21 mouse cellular contexts compared by ENCODE assay signal in genomic region chr15:87697433-87697996, GRCm38 (mm10).
DNase-seq lines count a peak whose midpoint lies in the region; ATAC-seq and TF ChIP-seq lines count a peak whose summit lies in the region.
"Had no signal": no experiment of that assay in that cellular context is flagged by ENCODE, and none has a peak within 500 bp of the region (broad histone marks: within the 10 kb centered on the region; RNA-seq: fewer than 3 reads in every experiment).

No protein-coding gene starts in this region.

- TF ChIP-seq POLR2A in cerebellum, adult 2 months (IDR thresholded peaks at IDR 0.05; ENCODE audit: borderline replicate concordance, insufficient read depth, low read length) = no peak

- H3K4me2 ChIP-seq in midbrain, embryonic 14.5 days (ENCODE audit: low read length) = no peak overlapping the region
- no peak overlapping the region for H3K4me2 ChIP-seq in hindbrain, embryonic 14.5 days (replicated peaks)
- no peak overlapping the region for H3K4me2 ChIP-seq in hindbrain, postnatal 0 days (ENCODE audit: low read depth, low read length)
- H3K4me2 ChIP-seq in neural tube, embryonic 15.5 days = no peak overlapping the region
- H3K4me2 ChIP-seq: forebrain, embryonic 15.5 days; heart, embryonic 13.5 days had no signal

- H3K4me3 ChIP-seq in midbrain, embryonic 14.5 days (replicated peaks; ENCODE audit: low read depth, low read length) = no peak overlapping the region
- H3K4me3 ChIP-seq in midbrain, embryonic 10.5 days = no peak overlapping the region
- no peak overlapping the region for H3K4me3 ChIP-seq in hindbrain, embryonic 14.5 days (replicated peaks; ENCODE audit: low read length)
- no peak overlapping the region for H3K4me3 ChIP-seq in hindbrain, postnatal 0 days (ENCODE audit: low read length)
- no peak overlapping the region for H3K4me3 ChIP-seq in neural tube, embryonic 15.5 days (replicated peaks)
- no peak overlapping the region for H3K4me3 ChIP-seq in cerebellum, adult 2 months (replicated peaks; ENCODE audit: insufficient read depth, low read depth, low read length)
- H3K4me3 ChIP-seq: embryonic facial prominence, embryonic 10.5 days; erythroblast, embryonic 14.5 days; forebrain, embryonic 10.5 days; forebrain, embryonic 15.5 days; heart, embryonic 13.5 days had no signal

- no peaks in the 10 kb centered on the region for H3K36me3 ChIP-seq in midbrain, embryonic 14.5 days (ENCODE audit: control insufficient read depth, insufficient read depth, low read length)
- H3K36me3 ChIP-seq in midbrain, embryonic 10.5 days = peaks cover 41% of the 10 kb centered on the region
- H3K36me3 ChIP-seq in hindbrain, embryonic 14.5 days (replicated peaks; ENCODE audit: control insufficient read depth, insufficient read depth) = no peaks in the 10 kb centered on the region
- H3K36me3 ChIP-seq in hindbrain, postnatal 0 days (ENCODE audit: insufficient read depth, low read length) = 0 out of 2 replicates have a peak, but pooled peaks cover 3% of the 10 kb centered on the region
- peaks cover 8% of the 10 kb centered on the region; the same call in 1 of the 2 replicates for H3K36me3 ChIP-seq in neural tube, embryonic 15.5 days
- H3K36me3 ChIP-seq: heart, embryonic 13.5 days had no signal

- no peak overlapping the region for H3K9ac ChIP-seq in midbrain, embryonic 14.5 days (replicated peaks; ENCODE audit: low read length)
- no peak overlapping the region for H3K9ac ChIP-seq in hindbrain, embryonic 14.5 days
- H3K9ac ChIP-seq in hindbrain, postnatal 0 days (replicated peaks; ENCODE audit: low read length) = no peak overlapping the region
- H3K9ac ChIP-seq in neural tube, embryonic 15.5 days (replicated peaks) = no peak overlapping the region
- H3K9ac ChIP-seq: forebrain, embryonic 15.5 days; heart, embryonic 13.5 days had no signal

- no peak for ATAC-seq in midbrain, embryonic 14.5 days (ENCODE audit: low FRiP score, low TSS enrichment)
- peak; percentile 53; the same call in 1 of the 2 replicates for ATAC-seq in hindbrain, embryonic 14.5 days (ENCODE audit: low FRiP score)
- no peak for ATAC-seq in hindbrain, postnatal 0 days
- no peak for ATAC-seq in neural tube, embryonic 15.5 days (ENCODE audit: low FRiP score)
- ATAC-seq: forebrain, embryonic 15.5 days; intestine, embryonic 16.5 days had no signal

- peaks cover 11% of the 10 kb centered on the region for H3K4me1 ChIP-seq in midbrain, embryonic 14.5 days (ENCODE audit: control insufficient read depth, insufficient read depth, low read length)
- H3K4me1 ChIP-seq in midbrain, embryonic 10.5 days = peaks cover 6% of the 10 kb centered on the region; the same call in 1 of the 2 replicates
- H3K4me1 ChIP-seq in hindbrain, embryonic 14.5 days (replicated peaks; ENCODE audit: control insufficient read depth, insufficient read depth, low read length) = peaks cover 25% of the 10 kb centered on the region
- 0 out of 2 replicates have a peak, but pooled peaks cover 5% of the 10 kb centered on the region for H3K4me1 ChIP-seq in hindbrain, postnatal 0 days (ENCODE audit: insufficient read depth, low read length)
- H3K4me1 ChIP-seq in neural tube, embryonic 15.5 days = peaks cover 32% of the 10 kb centered on the region
- H3K4me1 ChIP-seq in cerebellum, adult 2 months (ENCODE audit: control insufficient read depth, insufficient read depth, low read length) = peaks cover 18% of the 10 kb centered on the region
- H3K4me1 ChIP-seq: forebrain, embryonic 10.5 days had no signal

- no peaks in the 10 kb centered on the region for H3K27me3 ChIP-seq in midbrain, embryonic 14.5 days (ENCODE audit: control insufficient read depth, insufficient read depth, low read length)
- H3K27me3 ChIP-seq in midbrain, embryonic 10.5 days (ENCODE audit: low read depth, poor library complexity, severe bottlenecking) = no peaks in the 10 kb centered on the region
- H3K27me3 ChIP-seq in hindbrain, embryonic 14.5 days (ENCODE audit: control insufficient read depth, insufficient read depth, low read length) = no peaks in the 10 kb centered on the region
- no peaks in the 10 kb centered on the region for H3K27me3 ChIP-seq in hindbrain, postnatal 0 days (ENCODE audit: insufficient read depth, low read length)
- H3K27me3 ChIP-seq in neural tube, embryonic 15.5 days (replicated peaks) = no peaks in the 10 kb centered on the region
- H3K27me3 ChIP-seq in cerebellum, adult 2 months (ENCODE audit: control insufficient read depth, insufficient read depth, low read length) = no peaks in the 10 kb centered on the region
- H3K27me3 ChIP-seq: forebrain, embryonic 15.5 days; heart, embryonic 13.5 days had no signal

- intact Hi-C loops in left cerebral cortex, postnatal 10 days (cut with DNase I) = no loop called here

- DNase-seq in midbrain, embryonic 14.5 days = peak; percentile 57
- DNase-seq in midbrain, embryonic 10.5 days (ENCODE audit: low spot score) = no peak
- DNase-seq in hindbrain, embryonic 14.5 days (ENCODE audit: low spot score) = peak; percentile 45
- peak; percentile 22 for DNase-seq in hindbrain, postnatal 0 days (ENCODE audit: low spot score)
- no peak for DNase-seq in cerebellum, adult 2 months
- no peak for DNase-seq in left cerebral cortex, postnatal 10 days (ENCODE audit: extremely low spot score in 1 of 2, low spot score in 2 of 2)
- DNase-seq: adrenal gland, adult 2 months; adrenal gland, postnatal 25 days; cerebellum, adult 11 months; cerebellum, adult 9-11 months; cerebellum, postnatal 36 days; gastrocnemius, postnatal 36 days; heart, adult 11 months; heart, postnatal 36 days had no signal

- H3K9me3 ChIP-seq in midbrain, embryonic 14.5 days (ENCODE audit: control insufficient read depth, low read length) = peaks cover 7% of the 10 kb centered on the region; the same call in 1 of the 2 replicates
- H3K9me3 ChIP-seq in midbrain, embryonic 10.5 days (replicated peaks) = peaks cover 18% of the 10 kb centered on the region; the same call in 1 of the 2 replicates
- H3K9me3 ChIP-seq in hindbrain, embryonic 14.5 days (ENCODE audit: control insufficient read depth, low read length) = 0 out of 2 replicates have a peak, but pooled peaks cover 10% of the 10 kb centered on the region
- no peaks in the 10 kb centered on the region for H3K9me3 ChIP-seq in hindbrain, postnatal 0 days (ENCODE audit: low read length)
- 0 out of 2 replicates have a peak, but pooled peaks cover 4% of the 10 kb centered on the region for H3K9me3 ChIP-seq in neural tube, embryonic 15.5 days (replicated peaks)
- H3K9me3 ChIP-seq: forebrain, embryonic 15.5 days; heart, embryonic 13.5 days had no signal

- no peak for TF ChIP-seq CTCF in hindbrain, postnatal 0 days (IDR thresholded peaks at IDR 0.05; ENCODE audit: low read depth)
- TF ChIP-seq CTCF in cerebellum, adult 2 months (IDR thresholded peaks at IDR 0.05; ENCODE audit: borderline replicate concordance, insufficient read depth, low read depth, low read length) = no peak

- WGBS in midbrain, embryonic 14.5 days = 54% methylated on average over 13 of the region's 13 CpGs
- 88% methylated on average over 13 of the region's 13 CpGs for WGBS in midbrain, embryonic 10.5 days
- WGBS in hindbrain, embryonic 14.5 days = 49% methylated on average over 13 of the region's 13 CpGs
- 56% methylated on average over 13 of the region's 13 CpGs for WGBS in hindbrain, postnatal 0 days
- WGBS in neural tube, embryonic 15.5 days = 40% methylated on average over 13 of the region's 13 CpGs
- WGBS in cerebellum, adult 2 months = 88% methylated on average over 13 of the region's 13 CpGs

- H3K27ac ChIP-seq in midbrain, embryonic 14.5 days (replicated peaks; ENCODE audit: low read depth, low read length) = peak overlapping the region; percentile 38; the same call in 1 of the 2 replicates
- no peak overlapping the region for H3K27ac ChIP-seq in midbrain, embryonic 10.5 days (replicated peaks)
- peak overlapping the region; percentile 11; the same call in 1 of the 2 replicates for H3K27ac ChIP-seq in hindbrain, embryonic 14.5 days
- no peak overlapping the region for H3K27ac ChIP-seq in hindbrain, postnatal 0 days
- H3K27ac ChIP-seq in neural tube, embryonic 15.5 days (replicated peaks) = peak overlapping the region; percentile 29; the same call in 1 of the 2 replicates
- no peak overlapping the region for H3K27ac ChIP-seq in cerebellum, adult 2 months (ENCODE audit: insufficient read depth, low read length)
- H3K27ac ChIP-seq: embryonic facial prominence, embryonic 10.5 days; forebrain, embryonic 10.5 days; forebrain, embryonic 15.5 days; heart, embryonic 13.5 days had no signal

Comparison
In these comparisons a context has a peak if more than half of its experiments do, and no peak if none do; other contexts are left out.
1. DNase-seq: peak in midbrain, embryonic 14.5 days (single experiment), hindbrain, embryonic 14.5 days (single experiment) and hindbrain, postnatal 0 days (single experiment); none in midbrain, embryonic 10.5 days (single experiment), cerebellum, adult 2 months (0 of 2) and left cerebral cortex, postnatal 10 days (0 of 2).
2. H3K27ac ChIP-seq: peak in midbrain, embryonic 14.5 days (single experiment), hindbrain, embryonic 14.5 days (single experiment) and neural tube, embryonic 15.5 days (single experiment); none in midbrain, embryonic 10.5 days (single experiment), hindbrain, postnatal 0 days (single experiment) and cerebellum, adult 2 months (single experiment).